Mouse (Mus musculus): ENCODE results near the gene Kif7. TPM values are rescaled to one million over a fixed set of nuclear protein-coding genes. Genes with fewer than 3 reads are reported as not detected.

Gene Kif7
- total RNA-seq, 4 experiments from 2014 or later: 1.3 to 2.7 (median 1.9) TPM

DNA sequence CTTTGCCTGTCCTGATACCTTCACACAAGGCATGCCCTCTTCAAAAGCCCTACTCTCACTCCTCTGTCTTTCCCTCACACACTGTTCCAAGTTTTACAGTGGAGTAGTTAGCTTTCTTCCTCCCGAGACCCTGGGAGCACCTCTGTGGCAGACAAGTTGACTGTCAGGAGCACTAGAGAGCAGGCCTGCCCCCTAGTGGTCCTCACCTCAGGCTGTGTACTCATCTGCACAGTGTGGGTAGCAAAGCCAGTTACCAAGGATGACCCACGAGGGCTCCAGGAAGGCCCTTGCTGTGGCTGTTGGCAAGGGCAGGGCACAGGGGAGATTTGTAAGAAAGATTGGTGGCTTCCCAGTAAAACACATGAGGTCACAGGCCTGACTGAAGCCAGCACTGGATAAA lies 11.6 kb upstream of the Kif7 start:
- DNase-seq (ENCODE audit: low spot score in 2 of 2): peak in 1 of 2 experiments; percentile 51

DNA sequence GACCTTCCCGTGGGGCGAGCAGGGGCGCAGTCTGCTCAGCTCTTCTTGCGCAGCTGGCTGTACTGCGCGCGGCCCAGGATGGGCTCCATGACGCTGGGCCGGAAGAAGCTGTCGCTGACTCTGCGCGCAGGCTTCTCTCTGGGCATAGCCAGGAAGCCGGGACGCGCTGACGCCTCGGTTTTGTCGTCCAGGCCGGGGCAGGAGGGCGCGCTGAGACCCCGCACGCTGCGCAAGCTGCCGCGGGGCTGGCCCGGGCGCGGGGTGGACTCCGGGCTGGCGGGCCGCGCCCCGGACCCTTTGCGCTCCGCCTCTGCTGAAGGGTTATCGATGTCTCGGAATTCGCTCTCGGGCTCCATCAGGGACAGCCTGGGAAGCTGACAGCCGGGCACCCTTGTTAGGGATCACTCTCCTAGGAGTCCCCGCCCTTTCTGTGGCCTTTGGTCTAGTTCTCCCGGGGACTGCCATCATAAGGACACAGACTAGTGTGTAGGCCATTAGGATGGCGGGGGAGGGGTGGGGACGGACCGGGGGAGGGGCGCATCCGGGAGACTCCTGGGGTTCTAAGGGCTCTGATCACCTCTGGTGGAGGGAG lies 6.0 kb upstream of the Kif7 start:
- peak in 1 of 2 experiments; percentile 35 for DNase-seq (ENCODE audit: low spot score in 2 of 2)

DNA sequence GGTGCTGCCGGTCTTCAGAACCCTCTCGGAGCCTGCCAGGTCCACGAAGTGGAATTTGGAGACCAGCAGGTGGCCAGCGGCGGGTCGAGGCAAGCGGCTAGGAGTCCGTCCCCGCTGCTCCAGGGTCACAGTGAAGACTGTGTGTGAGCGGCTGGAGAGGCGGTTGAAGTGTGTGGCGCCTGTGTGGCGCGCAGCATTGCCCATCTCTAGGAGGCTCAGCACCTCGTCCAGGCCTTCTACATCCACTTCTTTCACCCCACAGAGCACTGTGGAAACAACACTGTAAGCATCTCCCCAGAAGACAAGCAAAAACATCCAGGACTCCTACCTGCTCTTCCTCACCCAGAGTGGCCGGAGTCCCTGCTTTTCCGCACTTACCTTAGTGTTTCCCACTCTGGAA lies 4.7 kb downstream of the Kif7 start:
- DNase-seq (ENCODE audit: low spot score in 2 of 2): no peak

DNA sequence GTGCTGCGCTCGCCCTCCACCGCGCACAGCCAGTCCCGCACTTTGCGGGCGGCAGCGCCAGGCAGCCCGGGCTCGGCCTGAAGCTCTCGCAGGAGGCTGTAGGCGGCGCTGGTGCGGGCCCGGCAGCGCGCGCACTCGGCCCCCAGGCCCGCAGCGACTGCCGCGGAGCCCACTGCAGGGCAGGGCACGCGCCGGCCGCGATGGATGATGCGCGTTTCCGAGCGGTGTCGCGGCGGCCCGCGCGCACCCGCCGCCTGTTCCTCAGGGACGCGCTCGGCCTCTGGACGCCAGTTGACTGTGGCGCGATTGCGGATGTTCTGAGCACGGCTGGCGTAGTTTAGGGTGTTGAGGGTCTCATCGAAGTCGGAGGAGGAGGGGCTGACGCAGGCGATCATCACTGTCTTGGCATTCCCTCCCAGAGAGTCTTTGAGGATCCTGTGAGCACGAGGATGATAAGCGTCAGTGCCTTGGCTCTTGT lies 5.4 kb downstream of the Kif7 start:
- DNase-seq (ENCODE audit: low spot score in 2 of 2): peak in 1 of 2 experiments; percentile 48

- DNase-seq (ENCODE audit: low spot score in 2 of 2): no peak
Observed at GRCm38 (mm10) chr7:79705210-79705609, 10.3 kb downstream of the Kif7 start.

DNA sequence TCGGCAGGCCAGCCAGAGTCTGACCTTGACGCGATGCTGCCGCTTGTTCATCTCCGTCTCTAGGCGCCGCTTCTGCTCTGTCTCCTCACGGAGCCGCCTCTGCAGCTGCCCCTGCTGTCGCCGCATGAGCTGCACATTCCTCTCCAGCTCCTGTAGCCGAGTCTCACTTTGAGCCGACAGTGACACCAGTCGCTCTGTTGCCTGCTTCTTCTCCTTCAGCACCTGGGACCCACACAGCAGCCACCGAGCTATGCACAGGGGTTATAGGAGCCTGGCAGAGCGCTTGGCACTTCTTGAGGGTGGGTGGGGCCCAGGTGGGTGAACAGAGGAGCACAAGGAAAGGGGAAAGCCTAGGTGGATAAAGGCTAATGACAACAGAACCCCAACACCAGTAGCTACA lies 12.8 kb downstream of the Kif7 start:
- DNase-seq (ENCODE audit: low spot score in 2 of 2): no peak

DNA sequence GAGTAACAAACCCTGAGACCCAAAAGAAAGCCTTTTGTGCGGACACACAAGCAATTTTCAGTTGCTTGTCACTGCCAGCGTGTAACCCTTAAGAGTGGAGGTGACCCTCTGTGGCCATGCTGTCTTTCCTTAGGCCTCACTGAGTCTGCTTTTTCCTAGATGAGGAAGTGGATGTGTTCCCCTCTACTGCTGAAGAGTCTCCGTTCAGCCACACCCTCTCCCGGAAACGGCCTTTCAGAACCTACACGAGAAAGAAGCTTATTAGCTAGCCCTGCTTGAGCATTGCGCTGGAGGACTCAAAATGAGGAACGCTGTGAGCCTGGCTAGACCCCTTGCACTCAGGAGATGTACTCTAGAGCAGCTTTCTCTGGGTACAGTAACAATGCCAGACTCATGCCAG lies 19.0 kb downstream of the Kif7 start:
- no peak for DNase-seq (ENCODE audit: low spot score in 2 of 2)

DNA sequence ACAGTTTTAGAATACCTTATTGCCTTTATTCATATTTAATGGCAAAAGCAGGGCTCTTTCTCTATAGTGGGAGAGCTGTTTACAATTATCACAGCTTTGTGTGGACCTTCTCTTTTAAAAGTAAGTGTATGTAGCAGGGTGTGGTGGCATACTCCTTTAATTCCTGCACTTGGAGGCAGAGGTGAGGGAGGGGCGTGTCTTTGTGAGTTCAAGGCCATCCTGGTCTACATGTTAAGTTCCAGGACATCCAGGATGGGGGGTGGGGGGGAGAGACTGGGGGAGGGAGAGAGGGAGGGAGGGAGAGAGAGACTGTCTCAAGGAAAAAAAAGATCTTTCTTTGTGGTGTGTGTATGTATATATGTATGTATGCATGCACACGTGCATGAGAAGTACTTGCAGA lies 35.3 kb downstream of the Kif7 start:
- DNase-seq (ENCODE audit: low spot score in 2 of 2): no peak

GRCm38 (mm10) chr7:79679186-79679585 lies 36.3 kb downstream of the Kif7 start:
- DNase-seq (ENCODE audit: low spot score in 2 of 2): no peak

GRCm38 (mm10) chr7:79670900-79671604 lies 44.5 kb downstream of the Kif7 start:
- no peak for DNase-seq (ENCODE audit: low spot score in 2 of 2)

DNA sequence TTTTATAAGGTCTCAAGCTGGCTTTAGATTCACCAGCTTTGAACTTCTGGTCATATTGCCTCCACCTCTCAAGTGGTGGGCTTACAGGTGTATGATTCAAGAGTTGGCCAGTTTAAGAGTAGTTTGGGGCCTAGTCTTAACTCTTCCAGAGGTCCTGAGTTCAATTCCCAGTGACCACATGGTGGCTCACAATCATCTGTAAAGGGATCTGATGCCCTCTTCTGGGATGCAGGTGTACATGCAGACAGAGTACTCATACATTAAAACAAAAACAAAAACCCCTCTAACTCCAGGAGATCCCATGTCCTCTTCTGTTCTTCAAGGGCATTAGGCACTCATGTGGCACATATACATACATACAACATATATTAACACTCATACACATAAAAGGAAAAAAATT lies 48.8 kb downstream of the Kif7 start:
- DNase-seq (ENCODE audit: low spot score in 2 of 2): no peak

DNA sequence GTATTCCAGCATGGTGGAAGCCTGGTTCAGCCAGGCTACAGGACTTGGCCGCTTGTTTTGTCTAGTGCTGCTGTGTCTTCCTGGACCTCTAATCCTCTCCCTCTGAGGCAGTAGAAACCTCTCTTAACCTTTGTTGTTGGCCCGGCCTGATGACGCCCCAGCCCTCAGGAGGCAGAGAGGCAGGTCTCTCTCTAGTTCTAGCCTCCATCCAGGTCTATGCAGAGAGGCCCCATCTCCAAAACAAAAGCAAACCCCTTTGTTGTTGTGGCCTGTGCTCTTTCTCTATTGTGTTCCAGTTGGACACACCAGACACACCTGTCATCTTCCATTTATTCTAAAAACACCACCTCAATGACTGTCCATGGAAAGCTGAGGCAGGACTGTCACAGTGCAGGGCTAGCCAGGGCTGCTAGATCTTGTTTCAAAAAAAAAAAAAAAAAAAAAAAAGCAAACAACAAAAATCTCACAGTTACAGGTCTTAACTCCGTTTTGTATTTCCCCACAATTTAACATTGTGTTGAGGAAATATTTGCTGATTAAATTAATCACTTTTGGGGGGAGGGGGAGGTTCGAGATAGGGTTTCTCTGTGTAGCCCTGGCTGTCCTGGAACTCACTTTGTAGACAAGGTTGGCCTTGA lies 54.1 kb downstream of the Kif7 start:
- DNase-seq (ENCODE audit: low spot score in 2 of 2): no peak

GRCm38 (mm10) chr7:79660291-79661150 lies 55.0 kb downstream of the Kif7 start:
- DNase-seq (ENCODE audit: low spot score in 2 of 2): no peak

- peak; percentile 92 to 96 for DNase-seq (ENCODE audit: low spot score in 2 of 2)
Observed at GRCm38 (mm10) chr7:79659578-79660290, 55.8 kb downstream of the Kif7 start, which contains the start of gene Ticrr. Gene Ticrr, plus strand, starts transcription at chr7:79660196.

DNA sequence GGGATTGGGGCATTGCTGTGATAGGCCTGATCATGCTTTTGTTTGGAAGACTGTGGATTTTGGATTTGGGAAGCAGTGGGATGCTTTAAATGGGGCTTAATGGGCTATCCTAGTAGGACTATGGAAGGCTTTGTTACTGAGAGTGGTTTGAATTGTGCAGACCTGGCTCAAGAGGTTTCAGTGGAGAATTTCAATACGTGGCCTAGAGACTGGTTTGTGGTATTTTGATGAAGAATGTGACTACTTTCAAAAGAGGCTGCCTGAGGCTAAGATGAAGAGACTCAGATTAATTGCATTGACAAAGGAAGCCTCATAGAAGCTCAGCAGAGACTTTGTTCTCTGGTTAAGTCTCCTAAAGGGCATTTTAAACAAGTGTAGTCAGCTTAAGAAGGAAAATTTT lies 60.9 kb downstream of the Kif7 start:
- DNase-seq (ENCODE audit: low spot score in 2 of 2): no peak

DNA sequence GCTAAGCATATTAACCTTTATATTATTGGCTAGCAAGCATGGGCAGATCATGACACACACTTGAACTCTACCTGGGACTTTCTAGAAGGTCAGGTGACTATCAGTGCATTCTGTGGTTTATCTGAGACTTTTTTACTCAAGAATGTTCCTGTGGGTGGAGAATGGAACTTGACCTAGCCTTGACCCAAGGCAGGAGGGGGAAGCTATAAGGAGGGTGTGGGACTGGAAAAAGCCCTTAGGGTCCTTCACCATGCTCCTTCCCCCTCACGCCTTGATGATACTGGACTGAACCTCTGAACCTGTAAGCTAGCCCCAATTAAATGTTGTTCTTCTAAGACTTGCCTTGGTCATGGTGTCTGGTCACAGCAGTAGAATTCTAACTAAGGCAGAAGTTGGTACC lies 61.3 kb downstream of the Kif7 start:
- DNase-seq (ENCODE audit: low spot score in 2 of 2): no peak

- DNase-seq (ENCODE audit: low spot score in 2 of 2): peak in 1 of 2 experiments; percentile 70
Observed at GRCm38 (mm10) chr7:79649005-79649404, 66.5 kb downstream of the Kif7 start.
